Mouse (Mus musculus) liver, embryonic 11.5 days (tissue): ENCODE data around the gene D630003M21Rik. TPM values are rescaled to one million over a fixed set of nuclear protein-coding genes. Genes with fewer than 3 reads are reported as not detected.

Experiments
- ATAC-seq: fragments of 200-750 bp; cut with Nextera tagmentation; replicated peaks from 2 replicates; pipeline ENCODE4 v1.8.0; 2017; ENCODE audit warnings: moderate number of reproducible peaks, mild to moderate bottlenecking, moderate TSS enrichment, moderate library complexity; ENCODE audit not compliant: low FRiP score
- DNase-seq: peaks from one replicate; pipeline ENCODE4 v3.0.0-alpha.2; 2017; ENCODE audit warnings: low spot score
- H3K27ac ChIP-seq: fragments of 300-500 bp; sonication (generic); 2 replicates; pipeline ENCODE4 v1.5.1; 2014; ENCODE audit warnings: mild to moderate bottlenecking, low read depth, low read length, control low read depth
- H3K27me3 ChIP-seq: fragments of 300-500 bp; sonication (generic); replicated peaks from 2 replicates; pipeline ENCODE4 v1.6.1; 2014; ENCODE audit warnings: low read length, mixed read lengths; ENCODE audit not compliant: control insufficient read depth, insufficient read depth
- H3K36me3 ChIP-seq: fragments of 300-500 bp; sonication (generic); 2 replicates; pipeline ENCODE4 v1.6.1; 2014; ENCODE audit warnings: mild to moderate bottlenecking, low read length, moderate library complexity, mixed read lengths; ENCODE audit not compliant: control insufficient read depth, insufficient read depth
- H3K4me1 ChIP-seq: fragments of 300-500 bp; sonication (generic); replicated peaks from 2 replicates; pipeline ENCODE4 v1.6.1; 2014; ENCODE audit warnings: low read length, mixed read lengths; ENCODE audit not compliant: control insufficient read depth, insufficient read depth
- H3K4me2 ChIP-seq: fragments of 300-500 bp; sonication (generic); 2 replicates; pipeline ENCODE4 v1.6.1; 2014; ENCODE audit warnings: mild to moderate bottlenecking, control low read depth, moderate library complexity
- H3K4me3 ChIP-seq: fragments of 300-500 bp; sonication (generic); 2 replicates; pipeline ENCODE4 v1.5.1; 2014; ENCODE audit warnings: low read depth, low read length, control low read depth
- H3K9ac ChIP-seq: fragments of 300-500 bp; sonication (generic); 2 replicates; pipeline ENCODE4 v1.6.1; 2014; ENCODE audit warnings: low read depth, low read length, control low read depth
- H3K9me3 ChIP-seq: fragments of 300-500 bp; sonication (generic); 2 replicates; pipeline ENCODE4 v1.6.1; 2016; ENCODE audit warnings: low read length, inconsistent platforms, mixed read lengths; ENCODE audit not compliant: control insufficient read depth
- WGBS: fragments of 180-500 bp; shearing (Covaris S2); extraction: QIAGEN DNeasy Blood & Tissue Kit; methylation state at CpG from one replicate; pipeline ENCODE4 v1.1.7; 2014; 5-methylcytosine and 5-hydroxymethylcytosine counted together
- polyA plus RNA-seq: library from polyadenylated mRNA; unstranded; fragments of >200 nt; fragmentation: Nextera tagmentation; extraction: Ambion mirVana; gene quantifications from 2 replicates; pipeline ENCODE4 v1.2.1, GENCODE M21; 2014

D630003M21Rik gene
- polyA plus RNA-seq, 1 experiment from 2014 or later: 0.81 TPM

- no peak for DNase-seq
- no peak overlapping the region for H3K4me2 ChIP-seq
- H3K27me3 ChIP-seq: no peaks in the 10 kb centered on the region; the same call in 1 of the 2 replicates
- ATAC-seq: no peak
- 41% methylated on average over 9 of the region's 9 CpGs for WGBS
- no peak overlapping the region for H3K4me3 ChIP-seq
- no peaks in the 10 kb centered on the region for H3K36me3 ChIP-seq
- no peaks in the 10 kb centered on the region for H3K9me3 ChIP-seq
- no peaks in the 10 kb centered on the region; the same call in none of the 2 replicates for H3K4me1 ChIP-seq
- H3K9ac ChIP-seq: no peak overlapping the region
- H3K27ac ChIP-seq: no peak overlapping the region
These were observed 13.5 kb downstream of the D630003M21Rik start for GRCm38 (mm10) chr2:158215283-158216117.

GRCm38 (mm10) chr2:158211764-158212471, 17.1 kb downstream of the D630003M21Rik start:
- H3K9me3 ChIP-seq: no peaks in the 10 kb centered on the region
- no peak overlapping the region for H3K4me2 ChIP-seq
- no peak overlapping the region for H3K4me3 ChIP-seq
- H3K27ac ChIP-seq: no peak overlapping the region
- WGBS: 64% methylated on average over 4 of the region's 4 CpGs
- ATAC-seq: no peak
- peaks cover 3% of the 10 kb centered on the region for H3K4me1 ChIP-seq
- no peak overlapping the region for H3K9ac ChIP-seq
- H3K36me3 ChIP-seq: no peaks in the 10 kb centered on the region
- H3K27me3 ChIP-seq: no peaks in the 10 kb centered on the region; the same call in 1 of the 2 replicates
- DNase-seq: no peak

GRCm38 (mm10) chr2:158210958-158211357, 18.1 kb downstream of the D630003M21Rik start:
- WGBS: 40% methylated on average over 10 of the region's 10 CpGs
- H3K36me3 ChIP-seq: no peaks in the 10 kb centered on the region
- H3K4me3 ChIP-seq: no peak overlapping the region
- ATAC-seq (no peak), DNase-seq (no peak)
- no peaks in the 10 kb centered on the region; the same call in 1 of the 2 replicates for H3K27me3 ChIP-seq
- H3K4me2 ChIP-seq: peak overlapping the region; percentile 20
- no peak overlapping the region for H3K9ac ChIP-seq
- H3K9me3 ChIP-seq: no peaks in the 10 kb centered on the region
- H3K4me1 ChIP-seq: peaks cover 3% of the 10 kb centered on the region
- no peak overlapping the region for H3K27ac ChIP-seq

- H3K27ac ChIP-seq: no peak overlapping the region
- H3K4me2 ChIP-seq: no peak overlapping the region
- H3K36me3 ChIP-seq: no peaks in the 10 kb centered on the region
- WGBS: 37% methylated on average over 4 of the region's 4 CpGs
- no peak overlapping the region for H3K4me3 ChIP-seq
- H3K4me1 ChIP-seq: peaks cover 3% of the 10 kb centered on the region
- no peak overlapping the region for H3K9ac ChIP-seq
- no peaks in the 10 kb centered on the region; the same call in 1 of the 2 replicates for H3K27me3 ChIP-seq
- no peaks in the 10 kb centered on the region for H3K9me3 ChIP-seq
- DNase-seq: no peak
- no peak for ATAC-seq
These were observed 18.5 kb downstream of the D630003M21Rik start for GRCm38 (mm10) chr2:158210503-158210902.

- H3K9ac ChIP-seq: no peak overlapping the region
- no peak for DNase-seq
- 43% methylated on average over 9 of the region's 9 CpGs for WGBS
- no peak overlapping the region for H3K4me3 ChIP-seq
- no peaks in the 10 kb centered on the region for H3K36me3 ChIP-seq
- ATAC-seq: no peak
- H3K27me3 ChIP-seq: no peaks in the 10 kb centered on the region; the same call in 1 of the 2 replicates
- no peaks in the 10 kb centered on the region for H3K9me3 ChIP-seq
- H3K4me2 ChIP-seq: no peak overlapping the region
- no peak overlapping the region for H3K27ac ChIP-seq
- H3K4me1 ChIP-seq: peaks cover 3% of the 10 kb centered on the region
These were observed 19.2 kb downstream of the D630003M21Rik start for GRCm38 (mm10) chr2:158209776-158210175.

GRCm38 (mm10) chr2:158207848-158208247, 21.2 kb downstream of the D630003M21Rik start:
- WGBS: 15% methylated on average over 12 of the region's 12 CpGs
- ATAC-seq: no peak; the same call in 1 of the 2 replicates
- H3K27ac ChIP-seq: no peak overlapping the region

GRCm38 (mm10) chr2:158204114-158204513, 24.9 kb downstream of the D630003M21Rik start:
- Histone ChIP-seq H3K9me3 (no peaks in the 10 kb centered on the region), H3K4me1 (no peaks in the 10 kb centered on the region), H3K36me3 (no peaks in the 10 kb centered on the region), H3K27ac (no peak overlapping the region), H3K9ac (no peak overlapping the region), H3K4me2 (no peak overlapping the region), H3K4me3 (no peak overlapping the region), H3K27me3 (no peaks in the 10 kb centered on the region)
- 10% methylated on average over 7 of the region's 7 CpGs for WGBS
- DNase-seq (peak; percentile 77), ATAC-seq (0 out of 2 replicates have a peak, but pooled peaks have one; percentile 40)

More at GRCm38 (mm10) chr2:158207848-158208247, 21.2 kb downstream of the D630003M21Rik start:
- no peak overlapping the region for H3K4me2 ChIP-seq
- peak; percentile 57 for DNase-seq
- H3K4me3 ChIP-seq: no peak overlapping the region
- H3K9ac ChIP-seq: no peak overlapping the region
- no peaks in the 10 kb centered on the region for H3K36me3 ChIP-seq
- no peaks in the 10 kb centered on the region for H3K27me3 ChIP-seq
- peaks cover 3% of the 10 kb centered on the region for H3K4me1 ChIP-seq
- H3K9me3 ChIP-seq: no peaks in the 10 kb centered on the region

- DNase-seq (no peak), ATAC-seq (no peak)
- no peaks in the 10 kb centered on the region for H3K4me1 ChIP-seq
- H3K27ac ChIP-seq: no peak overlapping the region
- no peak overlapping the region for H3K4me3 ChIP-seq
- H3K36me3 ChIP-seq: no peaks in the 10 kb centered on the region
- no peak overlapping the region for H3K4me2 ChIP-seq
- no peak overlapping the region for H3K9ac ChIP-seq
- WGBS: 87% methylated on average over 4 of the region's 4 CpGs
- no peaks in the 10 kb centered on the region for H3K27me3 ChIP-seq
- no peaks in the 10 kb centered on the region for H3K9me3 ChIP-seq
These were observed 25.3 kb downstream of the D630003M21Rik start for GRCm38 (mm10) chr2:158203686-158204085.
